Mouse (Mus musculus) CH12F3 (cell line): ENCODE data around the gene Hoxb1.

Experiments
- in situ Hi-C: fragments of 300-500 bp; cut with MboI; formaldehyde crosslinking; loops from 2 replicates; pipeline ENCODE4 v1.14.3; 2020; ENCODE audit warnings: low sequenced_read_pairs

Gene Hoxb1

DNA sequence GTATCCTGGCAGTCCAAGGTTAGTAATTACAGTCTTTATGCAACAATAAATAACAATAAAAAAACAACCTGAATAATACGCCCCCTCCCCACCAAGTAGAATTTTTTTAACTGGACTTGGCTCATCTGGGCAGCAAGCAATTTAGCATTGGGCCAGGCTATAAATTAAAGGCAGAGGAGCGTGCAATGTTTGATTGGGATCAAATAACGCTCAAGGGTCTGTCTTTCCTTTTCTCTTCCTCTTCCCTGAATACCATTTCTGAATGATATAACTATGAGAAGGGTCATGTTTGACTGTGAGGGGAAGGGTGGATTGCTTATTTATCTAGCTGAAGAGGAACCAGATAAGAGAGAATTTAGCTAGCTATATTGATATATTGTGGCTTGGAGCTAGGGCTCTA, 16.6 kb upstream of the Hoxb1 start:
- in situ Hi-C loops: no loop called here

DNA sequence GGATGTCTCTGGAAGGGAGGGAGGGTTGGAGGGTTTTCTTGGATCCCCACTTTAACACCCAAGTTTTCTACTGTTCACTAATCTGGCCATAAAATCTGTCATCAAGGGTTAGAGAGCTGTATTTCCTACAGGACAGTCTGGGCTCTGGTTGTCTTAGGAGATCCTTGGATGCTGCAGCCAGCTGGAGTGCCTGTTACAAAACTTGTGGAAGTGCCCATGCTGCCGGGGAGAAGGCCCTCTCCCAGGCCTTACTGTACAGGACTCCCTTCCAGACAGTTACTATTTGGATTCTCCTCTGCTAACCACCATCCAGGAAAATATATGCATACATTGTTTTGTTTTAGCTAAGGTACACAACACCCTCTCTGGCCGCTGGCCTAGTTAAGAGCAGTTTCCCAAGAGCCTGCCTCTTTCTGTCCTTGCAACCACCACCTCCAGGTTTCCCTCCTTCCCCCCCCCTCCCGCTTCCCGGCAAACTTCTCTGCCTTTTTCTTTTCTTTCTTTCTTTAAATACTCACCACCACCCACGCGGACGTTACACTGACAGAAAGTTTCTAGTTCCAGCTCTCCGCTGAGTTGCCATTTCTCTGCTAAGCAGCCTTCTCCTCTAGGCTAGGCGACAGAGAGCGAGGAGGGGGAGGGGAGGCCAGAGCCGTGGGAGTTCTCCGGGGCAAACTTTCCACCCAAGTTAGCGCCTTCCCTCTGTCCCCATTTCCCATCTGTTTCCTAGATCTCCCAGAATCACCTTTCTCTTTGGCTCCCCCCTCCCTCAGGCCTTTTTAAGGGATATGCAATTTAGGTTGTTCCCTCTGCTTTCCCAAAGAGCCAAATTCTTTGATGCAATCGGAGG, 15.8 kb upstream of the Hoxb1 start:
- in situ Hi-C loops: no loop called here

- in situ Hi-C loops: no loop called here
These were observed 15.3 kb upstream of the Hoxb1 start, which contains the start of gene Hoxb2 for GRCm38 (mm10) chr11:96350341-96350624. Gene Hoxb2, plus strand, starts transcription at chr11:96350525.

DNA sequence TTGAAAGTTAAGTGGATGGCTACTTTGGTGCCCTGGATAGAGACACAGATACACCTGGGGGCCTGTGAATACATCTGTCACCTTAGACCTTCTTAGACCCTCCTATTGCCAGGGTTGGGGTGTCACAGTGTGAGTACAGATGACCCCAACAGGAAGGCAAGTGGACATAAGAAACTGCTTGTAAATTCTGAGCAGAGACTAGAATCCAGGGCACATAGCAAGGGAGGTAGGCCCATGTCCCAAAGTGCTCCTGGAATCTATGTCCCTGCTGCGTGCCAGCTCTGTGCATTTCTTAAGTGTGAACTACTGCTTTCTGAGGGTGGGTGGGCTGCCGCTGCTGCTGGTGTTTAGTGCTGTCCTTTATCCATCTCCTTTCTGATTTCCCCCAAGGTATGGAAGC, 14.8 kb upstream of the Hoxb1 start:
- in situ Hi-C loops: no loop called here

- in situ Hi-C loops: no loop called here
These were observed 14.2 kb upstream of the Hoxb1 start for GRCm38 (mm10) chr11:96351312-96351711.

DNA sequence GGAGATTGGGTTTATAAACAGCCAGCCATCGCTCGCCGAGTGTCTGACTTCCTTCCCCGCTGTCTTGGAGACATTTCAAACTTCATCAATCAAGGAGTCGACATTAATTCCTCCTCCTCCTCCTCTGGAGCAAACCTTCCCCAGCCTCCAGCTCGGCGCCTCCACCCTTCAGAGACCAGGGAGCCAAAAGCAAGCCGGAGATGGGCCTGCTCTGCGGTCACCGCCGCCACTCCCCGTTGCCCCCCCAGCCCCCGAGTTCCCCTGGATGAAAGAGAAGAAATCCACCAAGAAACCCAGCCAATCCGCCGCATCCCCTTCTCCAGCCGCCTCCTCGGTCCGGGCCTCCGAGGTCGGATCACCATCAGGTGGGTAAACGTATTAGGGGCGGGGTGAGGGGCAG, 13.7 kb upstream of the Hoxb1 start:
- in situ Hi-C loops: no loop called here

DNA sequence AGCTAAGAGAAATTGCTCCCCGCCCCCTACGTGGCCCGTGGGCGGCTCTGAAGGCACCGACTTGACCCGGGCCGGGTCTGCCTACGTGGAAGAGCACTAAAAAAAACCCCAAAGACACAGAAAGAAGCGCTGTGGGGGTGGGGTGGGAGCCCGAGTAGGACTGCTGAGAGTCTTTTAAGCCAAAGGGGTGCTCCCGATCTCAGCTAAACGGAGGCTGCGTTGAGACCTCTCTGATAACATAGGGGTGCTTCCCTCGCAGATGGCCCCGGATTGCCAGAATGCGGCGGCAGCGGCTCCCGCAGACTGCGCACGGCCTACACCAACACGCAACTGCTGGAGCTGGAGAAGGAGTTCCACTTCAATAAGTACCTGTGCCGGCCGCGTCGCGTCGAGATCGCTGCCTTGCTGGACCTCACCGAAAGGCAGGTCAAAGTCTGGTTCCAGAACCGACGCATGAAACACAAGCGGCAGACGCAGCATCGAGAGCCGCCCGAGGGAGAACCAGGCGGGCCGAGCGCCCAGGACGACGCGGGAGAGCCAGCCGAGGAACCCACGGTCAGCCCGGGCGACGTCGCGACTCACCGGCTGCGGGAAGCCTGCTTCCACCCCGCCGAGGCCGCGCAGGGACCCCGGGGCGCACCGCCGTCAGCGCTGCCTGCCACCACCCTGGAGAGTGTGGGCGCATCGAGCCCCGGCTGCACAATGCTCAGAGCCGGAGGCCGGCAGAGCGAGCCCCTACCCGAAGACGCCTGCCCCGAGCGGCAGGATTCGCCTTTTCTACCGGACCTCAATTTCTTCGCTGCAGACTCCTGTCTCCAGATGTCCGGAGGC, 12.6 kb upstream of the Hoxb1 start:
- in situ Hi-C loops: no loop called here

DNA sequence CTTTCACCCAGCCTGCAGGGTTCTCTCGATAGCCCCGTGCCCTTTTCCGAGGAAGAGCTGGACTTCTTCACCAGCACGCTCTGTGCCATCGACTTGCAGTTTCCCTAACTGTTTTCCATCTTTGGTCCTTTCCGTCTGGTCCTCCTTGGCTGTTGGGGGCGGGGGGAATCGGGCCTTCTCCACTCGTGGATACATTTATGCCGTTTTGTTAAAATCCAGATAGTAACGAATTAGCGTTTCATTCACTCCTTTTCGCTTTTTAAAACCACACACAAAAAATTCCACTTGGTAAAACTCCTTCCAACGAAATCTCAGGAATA, 12.1 kb upstream of the Hoxb1 start:
- in situ Hi-C loops: no loop called here

GRCm38 (mm10) chr11:96353939-96354338, 11.6 kb upstream of the Hoxb1 start:
- in situ Hi-C loops: no loop called here

DNA sequence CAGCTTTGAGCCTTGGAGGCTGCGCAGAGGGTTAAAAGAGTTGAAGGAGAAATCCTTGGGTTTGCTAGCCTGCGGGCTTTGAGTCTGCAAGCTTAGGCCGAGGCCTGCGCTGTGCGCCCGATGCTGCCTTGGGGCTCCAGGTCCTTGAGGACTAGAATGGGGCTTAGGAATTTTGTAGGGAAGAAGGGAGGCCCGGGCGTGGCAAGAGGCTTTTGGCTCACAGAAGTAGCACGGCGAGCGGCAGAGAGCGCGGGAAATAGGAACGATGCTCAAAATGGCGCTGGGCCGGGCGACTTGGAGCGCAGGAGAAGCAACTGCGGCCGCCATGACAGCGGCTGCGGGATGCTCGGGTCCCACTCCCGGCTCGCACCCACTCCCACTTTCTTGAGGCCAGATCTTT, 11.2 kb upstream of the Hoxb1 start:
- in situ Hi-C loops: no loop called here

DNA sequence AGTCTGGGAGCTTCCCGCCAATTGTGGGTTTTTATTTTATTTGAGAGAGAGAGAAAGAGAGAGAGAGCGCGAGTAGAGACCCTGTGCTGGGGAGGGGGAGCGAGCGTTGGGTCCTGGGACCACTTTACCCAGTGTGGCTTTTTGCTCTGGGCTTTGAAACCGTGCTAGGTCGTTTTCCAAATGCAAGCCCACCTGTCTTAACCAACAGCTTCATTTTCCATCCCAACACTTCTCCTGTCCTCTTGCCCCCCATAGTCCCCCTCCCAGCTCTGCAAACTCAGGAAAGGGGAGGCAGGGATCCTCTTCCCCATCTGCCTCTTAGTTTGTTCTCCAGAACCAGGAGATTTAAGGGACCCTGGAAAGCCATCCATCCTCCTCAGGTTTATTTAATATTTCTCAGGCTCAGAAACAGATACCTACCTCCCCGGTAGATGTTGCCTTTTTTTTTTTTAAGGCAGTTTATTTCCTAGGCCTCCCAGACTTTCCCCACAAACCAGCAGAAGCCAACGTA, 10.7 kb upstream of the Hoxb1 start:
- in situ Hi-C loops: no loop called here

DNA sequence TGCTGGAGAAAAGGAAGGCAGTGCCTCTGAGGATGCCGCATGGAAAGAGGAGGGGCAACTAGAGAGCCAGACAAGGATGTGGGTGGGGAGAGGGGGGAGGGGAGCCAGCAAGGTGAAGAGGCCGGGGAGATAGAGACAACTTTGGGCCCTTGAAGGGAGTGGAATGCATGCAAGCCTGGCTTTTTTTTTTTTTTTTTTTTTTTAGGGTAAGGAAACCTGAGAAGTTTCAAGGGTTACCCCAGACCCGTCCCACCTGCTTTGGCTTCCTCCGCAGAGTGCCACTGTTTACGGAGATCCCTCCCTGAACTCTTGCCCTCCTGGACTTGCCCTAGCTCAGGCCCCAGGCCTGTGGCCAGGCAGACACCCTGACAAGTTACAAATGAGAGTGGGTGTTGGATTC, 1.7 kb upstream of the Hoxb1 start:
- in situ Hi-C loops: no loop called here

GRCm38 (mm10) chr11:96366092-96367041, 815 bp downstream of the Hoxb1 start:
- in situ Hi-C loops: no loop called here

DNA sequence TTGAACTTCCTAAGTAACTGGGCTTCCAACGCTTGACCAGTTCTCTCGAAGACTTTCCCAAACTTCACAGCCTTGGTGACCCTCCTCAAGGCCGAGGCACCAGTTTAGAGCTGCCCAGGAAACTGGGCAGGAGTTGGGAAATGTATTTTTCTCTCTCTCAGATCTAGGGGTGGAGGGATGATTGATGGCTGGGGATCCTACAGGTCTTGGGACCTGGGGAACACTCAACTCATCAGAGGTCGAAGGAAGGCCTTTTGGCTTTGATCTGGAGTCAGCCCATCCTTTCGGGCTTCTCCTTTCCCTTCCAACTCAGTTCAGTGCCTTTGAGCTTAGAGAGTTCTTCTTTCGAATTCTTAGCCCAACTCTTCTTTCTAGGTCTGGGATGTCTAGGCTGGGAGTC, 1.6 kb downstream of the Hoxb1 start:
- in situ Hi-C loops: no loop called here

DNA sequence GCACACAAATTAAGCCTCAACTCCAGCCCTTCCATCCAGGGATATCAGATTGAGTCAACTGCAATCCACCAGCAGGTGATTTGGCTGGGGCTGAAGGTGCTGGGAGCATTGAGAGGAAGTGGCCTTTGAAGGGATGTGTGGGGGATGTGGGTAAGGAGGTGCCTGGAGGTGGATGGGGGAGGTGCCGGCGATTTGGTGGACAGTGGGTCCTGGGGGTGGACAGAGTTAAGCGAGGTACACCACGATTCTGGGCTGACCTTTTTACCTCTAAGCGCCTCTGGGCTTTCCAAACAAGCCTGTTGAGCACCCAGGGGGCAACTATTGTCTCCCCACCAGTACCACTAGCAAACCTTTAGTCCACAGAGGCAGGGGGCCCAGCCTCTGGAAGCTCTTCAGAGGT, 3.1 kb downstream of the Hoxb1 start:
- in situ Hi-C loops: no loop called here

- in situ Hi-C loops: no loop called here
These were observed 3.6 kb downstream of the Hoxb1 start for GRCm38 (mm10) chr11:96369140-96369539.

- in situ Hi-C loops: no loop called here
These were observed 6.2 kb downstream of the Hoxb1 start for GRCm38 (mm10) chr11:96371726-96372125.

DNA sequence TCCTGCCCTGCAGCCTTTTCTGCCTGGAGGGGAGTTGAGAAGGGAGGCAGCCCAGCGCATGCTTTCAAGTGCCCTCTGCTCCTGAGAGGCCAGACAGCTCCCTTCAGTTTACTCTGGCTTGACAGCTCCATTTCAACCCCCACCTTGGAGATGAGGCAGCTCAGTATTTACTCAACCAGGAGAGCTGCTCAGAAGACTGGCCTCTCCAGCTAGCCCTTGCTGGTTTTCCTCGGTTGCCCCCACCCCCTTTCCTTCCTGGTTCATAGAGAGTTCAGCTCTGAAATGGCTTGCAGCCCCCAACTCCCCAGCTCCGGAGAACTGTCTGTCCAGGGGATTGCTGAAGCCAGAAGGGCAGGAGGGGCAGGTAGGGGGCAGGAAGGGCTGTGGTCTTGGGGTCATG, 7.0 kb downstream of the Hoxb1 start:
- in situ Hi-C loops: no loop called here

GRCm38 (mm10) chr11:96374810-96375209, 9.3 kb downstream of the Hoxb1 start:
- in situ Hi-C loops: no loop called here

DNA sequence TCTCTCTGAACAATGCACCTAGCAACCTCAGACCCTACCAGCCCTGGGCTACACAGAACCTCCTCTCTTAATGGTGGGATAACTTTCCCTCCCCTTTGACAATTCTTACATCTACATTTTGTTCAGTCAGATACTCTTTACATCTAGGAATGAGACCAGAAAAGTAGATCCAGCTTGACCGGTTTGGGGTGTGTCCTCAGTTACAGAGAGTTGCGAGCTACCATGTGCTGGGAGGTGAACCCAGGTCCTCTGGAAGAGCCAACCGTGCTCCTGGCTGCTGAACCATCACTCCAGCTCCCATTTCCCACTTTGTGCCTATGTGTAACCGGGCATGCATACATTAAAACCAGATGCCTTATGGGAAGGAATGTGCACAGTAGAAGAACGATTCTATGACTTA, 17.8 kb downstream of the Hoxb1 start:
- in situ Hi-C loops: no loop called here

- in situ Hi-C loops: no loop called here
These were observed 22.1 kb downstream of the Hoxb1 start for GRCm38 (mm10) chr11:96387635-96388034.
